Mouse (Mus musculus) brain, embryonic 14.5 days (tissue): ENCODE results near the gene Hlx. TPM values are rescaled to one million over a fixed set of nuclear protein-coding genes. Genes with fewer than 3 reads are reported as not detected.
A peak's percentile ranks its signal among the peaks of the same experiment; 100 is the strongest.

ENCODE experiments used
- DNase-seq: peaks from one replicate; pipeline ENCODE4 v3.0.0-alpha.2; 2011; ENCODE audit warnings: low read depth
- CTCF ChIP-seq: fragments of 200-500 bp; IDR thresholded peaks from 2 replicates; pipeline ENCODE4 v1.5.1; 2012; ENCODE audit warnings: inconsistent platforms, mild to moderate bottlenecking, moderate library complexity, borderline replicate concordance; ENCODE audit not compliant: insufficient read depth, insufficient read length; ENCODE audit errors: extremely low read depth
- POLR2A ChIP-seq: fragments of 200-500 bp; IDR thresholded peaks from 2 replicates; pipeline ENCODE4 v1.6.1; 2012; ENCODE audit warnings: mild to moderate bottlenecking, inconsistent platforms, borderline replicate concordance; ENCODE audit not compliant: poor library complexity, insufficient read depth, insufficient read length, severe bottlenecking; ENCODE audit errors: extremely low read depth
- polyA plus RNA-seq: library from polyadenylated mRNA; depleted of rRNA; stranded (reverse); fragments of >200 nt; gene quantifications from 2 replicates; pipeline ENCODE4 v1.2.3, GENCODE M21; 2012

Gene Hlx
- polyA plus RNA-seq, 1 experiment, result 2.0 TPM

DNA sequence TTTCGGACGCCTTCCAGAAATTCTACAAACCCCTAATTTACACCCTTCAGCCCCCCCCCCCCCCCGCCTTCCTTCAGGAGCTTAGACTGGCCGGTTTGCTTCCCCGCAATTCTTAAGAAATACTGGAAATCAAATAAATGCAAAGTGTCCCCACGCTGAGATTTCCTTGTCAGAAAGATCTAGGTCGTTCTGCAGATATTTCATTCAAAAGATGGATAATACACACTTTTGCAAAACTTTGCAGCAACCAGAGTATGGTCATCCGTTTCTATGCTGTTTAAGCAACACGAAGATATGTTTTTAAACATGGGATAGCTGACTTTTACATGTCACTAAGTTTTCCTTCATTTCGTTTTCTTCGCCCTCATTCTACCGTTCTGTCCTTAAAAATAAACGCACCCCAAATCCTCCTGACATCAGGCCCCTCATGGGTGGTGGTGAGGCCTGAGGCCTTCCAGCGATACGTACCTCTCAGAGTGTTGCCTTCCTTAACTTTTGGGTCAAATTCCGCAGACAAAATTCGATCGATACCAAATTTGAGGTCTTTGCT, 1.3 kb downstream of the Hlx start:
- peak; percentile 50 for DNase-seq
- TF ChIP-seq POLR2A (no peak), CTCF (no peak)

DNA sequence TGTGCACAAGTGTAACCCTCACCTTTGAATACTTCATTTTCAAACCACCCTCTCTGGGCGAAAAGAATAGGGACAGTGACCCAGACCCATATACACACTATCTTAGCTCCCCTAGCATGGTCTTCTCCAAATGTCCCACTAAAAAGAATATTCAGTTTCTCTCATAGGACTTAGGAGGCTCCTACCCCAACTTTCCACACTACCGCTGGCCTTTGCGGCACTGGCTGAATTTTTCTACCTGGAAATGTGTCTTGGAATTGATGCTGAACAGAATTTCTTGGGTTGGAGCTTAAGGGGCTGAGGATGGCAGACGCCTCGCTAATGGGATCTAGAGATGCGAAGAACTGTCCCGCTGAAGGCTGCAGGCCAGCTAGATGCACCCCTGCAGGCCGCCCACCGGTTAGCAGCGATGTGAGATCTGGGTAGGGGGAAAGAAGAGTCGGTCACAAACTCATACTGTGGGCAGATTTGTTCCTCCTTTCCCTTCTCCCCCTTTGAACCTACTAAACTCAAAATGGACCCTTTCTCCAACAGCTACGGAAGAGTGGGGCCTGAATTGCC, 1.9 kb downstream of the Hlx start:
- no peak for TF ChIP-seq CTCF
- TF ChIP-seq POLR2A, result no peak
- DNase-seq, result peak; percentile 22

DNA sequence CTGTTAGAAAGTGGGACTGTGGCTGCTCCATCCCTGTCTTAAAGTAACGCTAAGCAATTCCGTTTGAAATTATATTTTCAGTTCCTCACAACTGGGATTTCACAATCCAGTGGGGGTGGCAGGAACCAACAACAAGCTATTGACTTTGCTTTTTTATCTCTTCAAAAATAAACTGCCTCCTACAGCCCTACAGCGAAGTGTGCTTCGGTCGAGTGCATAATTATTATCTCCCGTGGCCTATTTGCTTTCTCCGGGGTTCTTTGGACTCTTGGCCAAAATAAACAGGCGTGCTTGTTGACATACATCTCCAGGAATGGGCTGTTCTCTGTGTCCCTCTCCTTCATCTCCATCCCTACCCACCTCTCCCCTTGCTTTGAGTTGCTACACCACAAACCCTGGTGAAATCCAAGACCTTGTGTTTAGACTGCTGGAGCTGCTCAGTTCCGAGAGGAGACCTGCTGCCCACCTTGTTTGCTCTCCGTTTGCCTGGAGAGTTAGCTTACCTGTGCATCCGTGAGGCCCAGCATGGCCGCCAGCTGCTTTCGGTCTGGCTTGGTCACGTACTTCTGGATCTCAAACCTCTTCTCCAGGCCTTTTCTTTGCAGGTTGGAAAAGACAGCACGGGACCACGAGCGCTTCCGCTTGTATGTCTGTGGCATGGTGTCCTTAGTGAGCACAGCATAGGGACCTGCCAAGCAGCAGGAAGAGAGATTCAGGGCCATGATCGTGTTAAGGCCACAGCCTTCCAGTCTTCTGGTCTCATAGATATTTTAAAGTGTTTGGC, 2.9 kb downstream of the Hlx start:
- TF ChIP-seq CTCF, result no peak
- TF ChIP-seq POLR2A, result no peak
- DNase-seq, result peak; percentile 42

DNA sequence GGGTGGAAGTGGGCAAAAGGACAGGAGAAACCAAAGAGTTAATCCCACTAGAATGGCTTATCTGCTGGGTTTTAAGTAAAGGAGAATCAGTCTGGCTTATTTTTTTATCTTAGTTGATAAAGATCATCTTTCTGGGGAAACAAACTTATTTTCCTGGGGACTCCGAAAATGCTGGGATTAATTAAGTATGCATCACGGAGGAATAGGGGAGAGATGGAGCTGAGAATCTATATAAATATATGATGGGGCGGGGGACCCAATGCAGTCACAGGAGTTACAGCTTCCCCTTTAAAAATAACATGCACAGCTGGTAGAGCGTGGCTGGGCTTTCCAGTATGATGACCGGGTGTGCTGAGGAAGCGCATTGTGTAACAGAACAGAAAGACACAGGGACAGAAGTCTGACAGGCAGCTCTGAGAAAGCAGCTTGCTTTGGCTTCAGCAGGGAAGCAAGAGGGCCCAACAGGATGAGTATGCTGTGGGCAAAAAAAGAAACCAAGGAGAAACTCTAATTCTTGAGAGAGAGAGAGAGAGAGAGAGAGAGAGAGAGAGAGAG, 3.8 kb downstream of the Hlx start:
- DNase-seq, result peak; percentile 26

DNA sequence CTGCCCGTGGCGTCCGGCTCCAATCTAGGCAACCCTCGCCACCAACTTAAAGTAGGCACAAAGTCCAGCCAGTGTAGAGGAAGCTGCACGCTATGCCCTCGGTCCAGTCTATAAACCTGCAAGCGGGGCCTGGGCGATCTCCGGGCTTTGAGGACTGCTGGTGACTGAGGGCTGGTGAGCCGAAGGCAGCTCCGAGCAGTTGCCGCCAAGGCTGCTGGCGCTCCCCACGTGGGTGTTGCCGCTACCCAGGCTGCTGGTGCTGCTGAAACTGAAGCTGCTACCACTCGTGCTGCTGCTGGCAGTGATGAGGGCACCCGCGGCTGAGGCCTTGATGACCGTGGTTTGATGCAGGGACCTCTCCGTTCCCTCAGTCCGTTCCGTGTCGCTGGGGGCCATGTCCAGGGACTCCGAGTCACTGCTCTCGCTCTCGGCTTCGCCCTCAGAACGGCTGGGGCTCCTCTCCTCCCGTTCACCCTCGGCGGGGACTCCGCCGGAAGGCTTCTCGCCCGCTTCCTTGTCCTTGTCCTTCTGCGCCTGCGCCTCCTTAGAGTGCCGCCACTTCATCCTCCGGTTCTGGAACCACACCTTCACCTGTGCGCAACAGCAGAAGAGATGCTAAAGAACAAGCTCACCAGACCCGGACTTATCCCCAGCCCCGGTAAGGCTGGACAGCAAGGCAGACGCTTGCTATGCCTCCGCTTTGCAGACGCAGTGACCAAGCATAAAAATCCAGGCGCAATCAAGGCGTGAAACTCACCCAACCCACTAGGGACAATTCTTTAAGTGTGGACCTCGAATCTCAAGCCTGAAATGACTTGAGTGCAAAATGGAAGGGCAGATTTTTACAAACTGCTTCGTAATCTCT, 4.8 kb downstream of the Hlx start:
- DNase-seq, result peak; percentile 76
- no peak for TF ChIP-seq CTCF
- no peak for TF ChIP-seq POLR2A

More for the DNA sequence above, 3.8 kb downstream of the Hlx start:
- no peak for TF ChIP-seq POLR2A
- TF ChIP-seq CTCF, result no peak

DNA sequence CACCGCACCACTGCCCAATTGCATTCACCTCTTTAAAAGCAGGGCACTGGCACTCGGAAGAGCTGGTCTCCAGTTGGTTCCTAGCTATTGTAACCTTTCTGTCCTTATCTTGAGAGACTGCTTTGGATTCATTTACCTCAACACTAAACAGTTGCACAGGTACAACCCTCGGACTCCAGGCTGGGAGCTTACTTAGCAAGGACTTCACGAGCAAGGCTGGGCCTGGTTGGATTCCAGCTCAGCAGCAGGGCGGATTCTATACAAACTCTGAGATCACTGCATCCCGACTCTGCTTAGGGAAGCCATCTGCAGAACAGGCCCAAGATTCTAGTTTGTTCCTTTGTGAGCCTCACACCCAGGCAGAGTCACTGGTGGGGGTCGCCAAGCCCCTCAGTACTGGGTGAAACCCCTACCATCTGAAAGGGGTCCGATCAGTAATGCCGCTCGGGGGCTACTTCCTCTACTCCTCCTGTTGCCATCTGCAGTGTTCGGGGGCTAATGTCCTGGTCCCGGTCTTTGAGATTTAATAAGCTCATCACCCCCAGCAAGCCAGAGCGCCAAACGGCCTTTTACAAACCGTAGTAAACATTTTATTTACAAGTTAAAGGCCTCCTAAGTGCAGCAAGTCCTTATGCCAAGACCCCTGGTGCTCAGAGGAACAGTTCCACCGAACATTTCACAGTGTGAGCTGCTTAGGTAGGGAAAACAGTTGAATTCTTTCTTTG, 5.7 kb downstream of the Hlx start:
- peak; percentile 25 for DNase-seq
- TF ChIP-seq POLR2A, result no peak
- TF ChIP-seq CTCF, result no peak

DNA sequence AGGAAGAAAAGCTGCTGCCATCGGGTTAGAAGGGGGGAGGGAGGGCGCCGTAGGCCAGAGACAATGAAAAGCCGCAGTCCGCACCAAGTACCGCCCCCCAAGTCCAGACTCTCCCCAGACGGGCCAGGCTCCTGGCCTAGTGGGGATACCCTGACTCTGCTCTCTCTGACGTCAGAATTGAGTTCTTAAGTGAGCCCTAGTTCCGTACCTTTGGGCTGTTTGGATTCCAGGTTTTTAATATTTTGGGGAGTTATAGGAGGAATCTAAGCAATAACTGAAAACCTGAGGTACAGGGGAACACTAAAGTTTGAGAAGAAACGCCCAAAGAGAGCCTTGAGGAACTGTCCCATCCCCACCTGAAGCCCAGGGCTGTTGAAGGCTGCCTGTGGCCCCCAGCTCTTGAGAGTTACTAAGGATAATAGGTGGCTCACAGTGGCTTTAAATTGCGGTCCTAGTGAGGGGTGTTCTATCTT, 7.1 kb downstream of the Hlx start:
- DNase-seq, result no peak
- TF ChIP-seq CTCF, result no peak
- no peak for TF ChIP-seq POLR2A

DNA sequence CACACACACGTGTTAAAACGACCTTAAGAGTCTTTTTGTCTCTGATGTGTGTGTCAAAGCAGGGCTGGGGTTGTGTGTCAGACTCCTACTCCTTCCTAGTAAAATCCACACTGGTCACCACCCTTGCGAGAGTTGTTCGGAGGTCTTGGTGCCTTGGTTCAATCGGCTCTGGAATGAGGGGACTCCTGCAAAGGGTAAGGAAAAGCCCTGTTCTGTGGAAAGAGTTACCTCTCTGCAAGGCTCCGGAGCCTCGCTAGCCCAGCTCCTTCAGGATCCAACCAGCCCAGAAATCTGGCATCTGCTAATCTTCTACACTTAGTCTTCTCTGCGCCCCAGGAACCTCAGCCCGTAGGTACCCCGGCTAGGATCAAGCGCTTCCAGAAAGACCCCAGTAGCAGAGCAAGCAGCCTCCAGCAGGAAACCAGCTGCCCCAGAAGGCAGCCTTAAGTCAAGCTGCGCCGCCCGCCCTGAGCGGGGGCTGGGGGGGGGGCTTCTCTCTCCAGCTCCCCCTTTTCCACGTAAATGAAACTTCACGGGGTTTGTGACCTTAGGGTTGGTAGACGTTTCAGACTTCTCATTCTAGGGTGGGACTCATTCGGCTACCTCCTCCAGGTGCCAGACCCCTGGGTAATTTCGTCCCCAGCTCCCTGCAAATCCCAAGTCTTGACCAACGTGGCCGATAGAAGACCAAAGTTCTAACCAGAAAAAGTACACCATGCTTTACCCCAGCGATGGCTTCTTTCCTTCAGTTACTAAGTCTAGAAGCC, 7.7 kb downstream of the Hlx start:
- DNase-seq, result no peak
- TF ChIP-seq POLR2A, result no peak
- no peak for TF ChIP-seq CTCF

DNA sequence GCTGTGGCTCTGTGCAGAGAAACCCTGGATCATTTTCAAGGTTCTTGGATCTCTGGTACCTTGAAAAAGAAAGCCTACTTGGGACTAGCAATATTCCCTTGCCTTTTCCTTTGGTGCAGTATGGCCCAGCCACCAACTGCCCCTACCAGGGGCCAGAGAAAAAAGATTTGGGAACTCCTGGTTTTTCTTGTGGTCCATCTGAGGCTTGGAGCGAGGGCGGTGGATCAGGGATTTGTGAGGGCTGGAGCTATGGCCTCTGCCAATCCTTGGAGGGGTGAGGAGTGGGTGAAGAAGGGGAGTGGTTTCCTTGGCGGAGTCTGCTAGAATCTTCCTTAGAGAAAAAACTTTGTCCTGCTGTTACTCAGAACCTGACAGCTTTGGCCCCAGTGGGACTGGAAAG, 8.5 kb downstream of the Hlx start:
- no peak for DNase-seq
- TF ChIP-seq POLR2A (no peak), CTCF (no peak)

DNA sequence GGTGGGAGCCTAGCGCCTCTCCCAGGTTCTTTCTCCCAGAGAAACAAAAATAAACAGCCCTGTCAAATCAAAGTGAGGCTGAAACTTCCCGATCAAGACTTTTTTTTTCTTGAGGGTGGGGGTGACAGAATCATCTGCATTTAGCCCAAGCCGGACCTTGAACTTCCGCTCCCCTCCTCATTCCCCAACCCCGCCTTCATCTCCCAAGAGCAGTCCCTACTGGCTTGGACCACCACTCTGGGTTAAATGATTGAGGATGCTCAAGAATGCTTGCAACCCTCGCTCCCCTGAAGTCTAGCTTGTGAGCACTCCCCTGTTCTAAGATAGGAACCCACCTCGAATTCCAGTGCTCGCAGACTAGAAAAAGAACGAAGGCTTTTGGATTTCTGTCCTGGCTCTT, 11.3 kb downstream of the Hlx start:
- TF ChIP-seq POLR2A (no peak), CTCF (no peak)
- no peak for DNase-seq
